16 mouse cellular contexts compared by ENCODE assay signal in the genomic region with DNA sequence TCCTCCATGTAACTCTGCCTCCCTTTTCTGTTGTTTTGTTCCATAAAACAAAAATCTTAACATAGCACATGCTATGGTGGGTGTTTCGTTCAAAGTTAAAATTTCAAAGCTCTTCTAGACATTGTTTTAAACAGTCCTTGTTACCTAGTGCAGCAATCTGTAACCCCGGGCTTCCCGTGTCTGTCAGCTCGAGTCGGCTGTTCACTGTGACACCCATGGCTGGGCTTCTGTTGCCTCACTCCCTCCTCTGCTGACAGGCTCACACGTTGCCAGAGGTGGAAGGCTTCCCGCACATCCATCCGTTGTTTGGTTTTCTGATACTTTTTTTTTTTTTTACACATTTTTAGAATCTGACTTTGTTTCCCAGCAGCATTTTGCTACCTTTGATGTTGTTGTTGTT.
"Had no signal": no experiment of that assay in that cellular context is flagged by ENCODE, and none has a peak within 500 bp of the region (broad histone marks: within the 10 kb centered on the region; RNA-seq: fewer than 3 reads in every experiment).

No protein-coding gene starts in this region.

- DNase-seq: retina, postnatal 1 day; right cerebral cortex, adult 18-20 months; right cerebral cortex, postnatal 14 days; right cerebral cortex, postnatal 25 days; right cerebral cortex, postnatal 4 days; spleen, adult 18-20 months; thymus, adult 18-20 months; thymus, adult 2 months; thymus, postnatal 14 days; thymus, postnatal 25 days; thymus, postnatal 36 days; thymus, postnatal 4 days had no signal

- H3K27ac ChIP-seq: neural tube, embryonic 13.5 days; neural tube, embryonic 15.5 days; stomach, embryonic 15.5 days; stomach, postnatal 0 days had no signal

- H3K9me3 ChIP-seq: neural tube, embryonic 13.5 days; neural tube, embryonic 15.5 days; stomach, embryonic 15.5 days had no signal

- H3K27me3 ChIP-seq: neural tube, embryonic 13.5 days; neural tube, embryonic 15.5 days; stomach, embryonic 15.5 days had no signal

- H3K4me1 ChIP-seq: neural tube, embryonic 13.5 days; neural tube, embryonic 15.5 days had no signal

- H3K4me3 ChIP-seq: neural tube, embryonic 13.5 days; neural tube, embryonic 15.5 days; stomach, embryonic 15.5 days had no signal
